Mouse (Mus musculus): ENCODE results near the gene Use1. TPM values are rescaled to one million over a fixed set of nuclear protein-coding genes. Genes with fewer than 3 reads are reported as not detected.

Gene Use1
- polyA plus RNA-seq, 1 experiment from 2014 or later = 91.6 TPM

DNA sequence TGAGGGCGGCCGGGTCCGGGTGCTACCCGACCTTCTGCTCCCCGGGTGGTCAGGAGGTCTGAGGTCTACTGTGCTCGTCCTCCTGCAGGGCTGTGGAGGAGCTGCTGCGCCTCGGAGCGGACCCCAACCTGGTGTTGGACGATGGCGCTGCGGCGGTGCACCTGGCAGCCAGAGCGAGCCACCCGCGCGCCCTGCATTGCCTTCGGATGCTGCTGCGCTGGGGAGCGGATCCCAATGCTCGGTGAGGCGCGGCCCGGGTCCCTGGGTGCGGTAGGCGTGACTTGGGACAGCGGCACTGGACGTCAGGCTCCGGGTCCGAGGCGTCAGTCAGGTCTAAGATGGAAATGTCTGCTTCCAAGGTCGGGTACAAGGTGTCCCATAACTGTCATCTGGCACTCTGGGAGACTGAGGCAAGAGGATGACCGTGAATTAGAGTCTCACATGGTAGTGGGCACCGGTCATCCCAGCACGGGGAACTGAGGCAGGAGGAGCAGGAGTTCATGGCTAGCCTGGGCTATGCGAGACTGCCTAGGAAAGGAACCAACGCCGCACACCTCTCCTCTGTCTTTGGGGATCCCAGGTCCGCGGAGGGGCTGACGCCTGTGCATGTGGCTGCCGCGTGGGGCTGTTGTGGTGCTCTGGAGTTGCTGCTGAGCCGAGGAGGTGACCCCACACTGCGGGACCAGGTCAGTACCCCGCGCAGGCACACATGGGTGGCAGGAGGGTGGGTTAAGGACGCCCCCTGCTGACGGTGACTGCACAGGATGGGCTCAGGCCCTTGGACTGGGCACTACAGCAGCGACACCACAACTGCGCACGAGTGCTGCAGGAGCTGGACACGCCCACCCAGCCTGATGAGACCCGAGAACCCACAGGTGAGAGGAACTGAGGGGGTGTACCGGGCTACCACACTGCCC lies 39.7 kb downstream of the Use1 start:
- Histone ChIP-seq H3K4me3 (peak overlapping the region; percentile 55), H3K27me3 (replicated peaks) (no peaks in the 10 kb centered on the region), H3K4me2 (replicated peaks) (peak overlapping the region; percentile 93), H3K9ac (peak overlapping the region; percentile 63), H3K9me3 (no peaks in the 10 kb centered on the region), H3K27ac (no peak overlapping the region), H3K4me1 (peaks cover 14% of the 10 kb centered on the region), H3K36me3 (peaks cover 17% of the 10 kb centered on the region)
- ATAC-seq (ENCODE audit: low FRiP score, low read depth) = peak; percentile 74
- WGBS = 1% methylated on average over 55 of the region's 55 CpGs

GRCm38 (mm10) chr8:71407441-71407840 lies 40.8 kb downstream of the Use1 start:
- Histone ChIP-seq H3K4me1 (peaks cover 14% of the 10 kb centered on the region), H3K4me2 (replicated peaks) (peak overlapping the region; percentile 93), H3K36me3 (peaks cover 17% of the 10 kb centered on the region), H3K4me3 (no peak overlapping the region), H3K9me3 (no peaks in the 10 kb centered on the region), H3K9ac (peak overlapping the region; percentile 63), H3K27ac (no peak overlapping the region), H3K27me3 (replicated peaks) (no peaks in the 10 kb centered on the region)
- WGBS = 95% methylated on average over 14 of the region's 14 CpGs
- ATAC-seq (ENCODE audit: low FRiP score, low read depth) = no peak

- no peak overlapping the region for H3K4me2 ChIP-seq (replicated peaks)
- H3K4me3 ChIP-seq = no peak overlapping the region
- ATAC-seq (ENCODE audit: low FRiP score, low read depth) = no peak
- H3K27me3 ChIP-seq (replicated peaks) = no peaks in the 10 kb centered on the region
- peaks cover 14% of the 10 kb centered on the region for H3K4me1 ChIP-seq
- no peaks in the 10 kb centered on the region for H3K9me3 ChIP-seq
- WGBS = 93% methylated on average over 4 of the region's 4 CpGs
- peaks cover 17% of the 10 kb centered on the region for H3K36me3 ChIP-seq
- H3K9ac ChIP-seq = no peak overlapping the region
- no peak overlapping the region for H3K27ac ChIP-seq
These were observed 41.6 kb downstream of the Use1 start for GRCm38 (mm10) chr8:71408231-71408630.

DNA sequence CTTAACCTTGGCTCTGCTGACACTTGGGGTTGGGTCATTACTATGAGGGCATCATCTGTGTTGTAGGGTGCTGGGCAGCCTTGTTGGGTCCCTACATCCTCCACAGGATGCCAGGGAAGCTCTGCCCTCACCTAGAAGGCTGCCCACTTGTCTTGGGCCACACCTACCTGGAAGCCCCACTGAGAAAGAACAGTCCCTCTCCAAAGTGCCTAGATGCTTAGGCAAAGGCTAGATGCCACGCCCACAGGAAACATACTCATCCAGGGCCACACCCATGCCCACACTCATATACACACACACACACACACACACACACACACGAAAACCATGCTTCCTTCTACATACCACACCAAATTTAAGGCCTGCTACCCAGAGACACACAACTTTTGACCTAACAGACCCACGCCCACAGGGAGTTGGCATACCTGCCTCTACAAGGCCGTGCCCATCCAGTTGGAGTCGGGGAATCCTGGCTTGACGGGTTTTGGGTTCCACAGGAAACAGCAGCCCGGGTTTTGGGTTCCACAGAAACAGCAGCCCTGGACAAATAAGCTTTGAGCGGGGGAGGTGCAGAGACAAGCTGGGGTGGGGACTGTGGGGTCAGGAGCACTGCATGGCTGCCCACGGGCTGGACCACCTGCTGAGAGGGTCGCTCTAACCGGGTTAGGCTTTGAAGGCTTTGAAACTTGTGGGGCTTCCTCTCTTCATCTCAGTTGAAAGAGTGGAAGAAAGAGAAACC lies 45.1 kb downstream of the Use1 start:
- H3K9me3 ChIP-seq = no peaks in the 10 kb centered on the region
- ATAC-seq (ENCODE audit: low FRiP score, low read depth) = no peak
- no peaks in the 10 kb centered on the region for H3K27me3 ChIP-seq (replicated peaks)
- H3K9ac ChIP-seq = no peak overlapping the region
- H3K4me3 ChIP-seq = no peak overlapping the region
- no peak overlapping the region for H3K4me2 ChIP-seq (replicated peaks)
- H3K36me3 ChIP-seq = peaks cover 17% of the 10 kb centered on the region
- H3K27ac ChIP-seq = no peak overlapping the region
- 52% methylated on average over 11 of the region's 11 CpGs for WGBS
- peaks cover 5% of the 10 kb centered on the region for H3K4me1 ChIP-seq

Other genes with a start within 250 kb of the Use1 start
- 18.9 and 22.5 TPM in 2 replicates for gene Myo9b, start 94.1 kb upstream of the Use1 start, polyA plus RNA-seq (2016; fragmentation: Nextera tagmentation; extraction: Ambion mirVana)
- 51.5 and 52.3 TPM in 2 replicates for gene Haus8, start 93.9 kb upstream of the Use1 start, polyA plus RNA-seq (2016; fragmentation: Nextera tagmentation; extraction: Ambion mirVana)
- gene Ocel1, start 4.5 kb downstream of the Use1 start, polyA plus RNA-seq (2016; fragmentation: Nextera tagmentation; extraction: Ambion mirVana) = 5.3 and 5.7 TPM in 2 replicates
- gene Nr2f6, start 15.1 kb downstream of the Use1 start, polyA plus RNA-seq (2016; fragmentation: Nextera tagmentation; extraction: Ambion mirVana) = 61.5 and 67.0 TPM in 2 replicates
- 6.0 and 6.8 TPM in 2 replicates for gene Ushbp1, start 29.0 kb downstream of the Use1 start, polyA plus RNA-seq (2016; fragmentation: Nextera tagmentation; extraction: Ambion mirVana)
- gene Babam1, start 30.0 kb downstream of the Use1 start, polyA plus RNA-seq (2016; fragmentation: Nextera tagmentation; extraction: Ambion mirVana) = 95.6 and 100 TPM in 2 replicates
- 24.0 and 26.6 TPM in 2 replicates for gene Ankle1, start 39.2 kb downstream of the Use1 start, polyA plus RNA-seq (2016; fragmentation: Nextera tagmentation; extraction: Ambion mirVana)
- gene Abhd8, start 96.8 kb downstream of the Use1 start, polyA plus RNA-seq (2016; fragmentation: Nextera tagmentation; extraction: Ambion mirVana) = 121 and 128 TPM in 2 replicates
- gene Mrpl34, start 98.1 kb downstream of the Use1 start, polyA plus RNA-seq (2016; fragmentation: Nextera tagmentation; extraction: Ambion mirVana) = 234 and 246 TPM in 2 replicates
- 189 and 194 TPM in 2 replicates for gene Dda1, start 102.4 kb downstream of the Use1 start, polyA plus RNA-seq (2016; fragmentation: Nextera tagmentation; extraction: Ambion mirVana)
- gene Ano8, start 119.1 kb downstream of the Use1 start, polyA plus RNA-seq (2016; fragmentation: Nextera tagmentation; extraction: Ambion mirVana) = 19.7 and 23.7 TPM in 2 replicates
- 13.6 and 16.3 TPM in 2 replicates for gene Gtpbp3, start 121.3 kb downstream of the Use1 start, polyA plus RNA-seq (2016; fragmentation: Nextera tagmentation; extraction: Ambion mirVana)
- gene Plvap, start 144.9 kb downstream of the Use1 start, polyA plus RNA-seq (2016; fragmentation: Nextera tagmentation; extraction: Ambion mirVana) = 41.7 and 48.7 TPM in 2 replicates
- gene Ccdc194, start 158.9 kb downstream of the Use1 start, polyA plus RNA-seq (2016; fragmentation: Nextera tagmentation; extraction: Ambion mirVana) = 0.10 and 0.24 TPM in 2 replicates
- gene Bst2, start 170.6 kb downstream of the Use1 start, polyA plus RNA-seq (2016; fragmentation: Nextera tagmentation; extraction: Ambion mirVana) = 13.8 and 16.4 TPM in 2 replicates
- 62.6 and 65.8 TPM in 2 replicates for gene Mvb12a, start 176.1 kb downstream of the Use1 start, polyA plus RNA-seq (2016; fragmentation: Nextera tagmentation; extraction: Ambion mirVana)
- 0.11 and 0.13 TPM in 2 replicates for gene Tmem221, start 192.0 kb downstream of the Use1 start, polyA plus RNA-seq (2016; fragmentation: Nextera tagmentation; extraction: Ambion mirVana)
- not detected in 2 replicates for gene Nxnl1, start 199.8 kb downstream of the Use1 start, polyA plus RNA-seq (2016; fragmentation: Nextera tagmentation; extraction: Ambion mirVana)
- gene Slc27a1, start 202.0 kb downstream of the Use1 start, polyA plus RNA-seq (2016; fragmentation: Nextera tagmentation; extraction: Ambion mirVana) = 46.1 and 46.5 TPM in 2 replicates
- gene Pgls, start 225.3 kb downstream of the Use1 start, polyA plus RNA-seq (2016; fragmentation: Nextera tagmentation; extraction: Ambion mirVana) = 198 and 217 TPM in 2 replicates
- gene Fam129c, start 230.8 kb downstream of the Use1 start, polyA plus RNA-seq (2016; fragmentation: Nextera tagmentation; extraction: Ambion mirVana) = 4.9 and 6.1 TPM in 2 replicates
- 60.9 and 67.2 TPM in 2 replicates for gene Colgalt1, start 244.2 kb downstream of the Use1 start, polyA plus RNA-seq (2016; fragmentation: Nextera tagmentation; extraction: Ambion mirVana)

Measured in neural tube, embryonic 12.5 days (tissue).